Mouse (Mus musculus) midbrain, embryonic 11.5 days (tissue): ENCODE measurements around the gene Cxadr. TPM values are rescaled to one million over a fixed set of nuclear protein-coding genes. Genes with fewer than 3 reads are reported as not detected.

Source experiments
- ATAC-seq: fragments of 200-750 bp; cut with Nextera tagmentation; 2 replicates; pipeline ENCODE4 v1.8.0; 2017; ENCODE audit warnings: moderate TSS enrichment, moderate library complexity; ENCODE audit not compliant: low FRiP score
- DNase-seq: peaks from one replicate; pipeline ENCODE4 v3.0.0; 2015; ENCODE audit warnings: low spot score; ENCODE audit errors: missing footprints
- H3K27ac ChIP-seq: fragments of 300-500 bp; sonication (generic); 2 replicates; pipeline ENCODE4 v1.5.1; 2014; ENCODE audit warnings: low read depth, low read length
- H3K27me3 ChIP-seq: fragments of 300-500 bp; sonication (generic); 2 replicates; pipeline ENCODE4 v1.6.1; 2014; ENCODE audit warnings: mild to moderate bottlenecking, low read length, moderate library complexity, mixed read lengths; ENCODE audit not compliant: control insufficient read depth, insufficient read depth
- H3K36me3 ChIP-seq: fragments of 300-500 bp; sonication (generic); 2 replicates; pipeline ENCODE4 v1.6.1; 2014; ENCODE audit warnings: mild to moderate bottlenecking, low read length, moderate library complexity, mixed read lengths; ENCODE audit not compliant: control insufficient read depth, insufficient read depth
- H3K4me1 ChIP-seq: fragments of 300-500 bp; sonication (generic); 2 replicates; pipeline ENCODE4 v1.6.1; 2014; ENCODE audit warnings: low read length; ENCODE audit not compliant: control insufficient read depth, insufficient read depth
- H3K4me2 ChIP-seq: fragments of 300-500 bp; sonication (generic); 2 replicates; pipeline ENCODE4 v1.6.1; 2014; ENCODE audit warnings: mild to moderate bottlenecking, moderate library complexity
- H3K4me3 ChIP-seq: fragments of 300-500 bp; sonication (generic); 2 replicates; pipeline ENCODE4 v1.5.1; 2014; ENCODE audit warnings: low read depth, low read length
- H3K9ac ChIP-seq: fragments of 300-500 bp; sonication (generic); 2 replicates; pipeline ENCODE4 v1.6.1; 2014; ENCODE audit warnings: low read length
- H3K9me3 ChIP-seq: fragments of 300-500 bp; sonication (generic); 2 replicates; pipeline ENCODE4 v1.6.1; 2016; ENCODE audit warnings: low read length; ENCODE audit not compliant: control insufficient read depth
- WGBS: fragments of 180-500 bp; shearing (Covaris S2); extraction: QIAGEN DNeasy Blood & Tissue Kit; methylation state at CpG from one replicate; pipeline ENCODE4 v1.1.7; 2014; 5-methylcytosine and 5-hydroxymethylcytosine counted together
- polyA plus RNA-seq: library from polyadenylated mRNA; unstranded; fragments of >200 nt; fragmentation: Nextera tagmentation; extraction: Ambion mirVana; gene quantifications from 2 replicates; pipeline ENCODE4 v1.2.1, GENCODE M21; 2014

Gene Cxadr
- polyA plus RNA-seq, 1 experiment from 2014 or later = 69.0 TPM

DNA sequence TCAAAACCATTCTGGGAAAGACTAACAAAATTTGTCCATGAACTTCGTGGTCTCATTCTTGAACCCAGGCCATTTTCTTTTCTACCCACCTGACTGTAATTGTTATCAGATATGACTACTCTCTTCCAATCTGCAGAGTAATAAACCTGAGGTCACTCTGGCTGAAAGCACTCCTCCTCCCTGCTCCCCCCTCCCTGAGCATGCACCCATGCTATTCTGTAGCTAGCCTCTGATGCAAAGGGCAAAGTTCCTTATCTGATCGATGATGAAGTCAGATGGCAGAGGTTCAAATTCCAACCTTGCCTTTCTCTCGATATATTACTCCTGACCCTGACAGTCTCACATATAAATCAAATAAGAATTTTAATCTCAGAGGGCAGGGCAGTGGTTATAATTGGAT, 33.1 kb upstream of the Cxadr start:
- Histone ChIP-seq H3K4me2 (no peak overlapping the region), H3K36me3 (no peaks in the 10 kb centered on the region), H3K9ac (no peak overlapping the region), H3K4me1 (peaks cover 10% of the 10 kb centered on the region), H3K27me3 (no peaks in the 10 kb centered on the region), H3K27ac (no peak overlapping the region), H3K9me3 (no peaks in the 10 kb centered on the region), H3K4me3 (no peak overlapping the region)
- 88% methylated on average over 3 of the region's 3 CpGs for WGBS
- DNase-seq (no peak), ATAC-seq (no peak)

DNA sequence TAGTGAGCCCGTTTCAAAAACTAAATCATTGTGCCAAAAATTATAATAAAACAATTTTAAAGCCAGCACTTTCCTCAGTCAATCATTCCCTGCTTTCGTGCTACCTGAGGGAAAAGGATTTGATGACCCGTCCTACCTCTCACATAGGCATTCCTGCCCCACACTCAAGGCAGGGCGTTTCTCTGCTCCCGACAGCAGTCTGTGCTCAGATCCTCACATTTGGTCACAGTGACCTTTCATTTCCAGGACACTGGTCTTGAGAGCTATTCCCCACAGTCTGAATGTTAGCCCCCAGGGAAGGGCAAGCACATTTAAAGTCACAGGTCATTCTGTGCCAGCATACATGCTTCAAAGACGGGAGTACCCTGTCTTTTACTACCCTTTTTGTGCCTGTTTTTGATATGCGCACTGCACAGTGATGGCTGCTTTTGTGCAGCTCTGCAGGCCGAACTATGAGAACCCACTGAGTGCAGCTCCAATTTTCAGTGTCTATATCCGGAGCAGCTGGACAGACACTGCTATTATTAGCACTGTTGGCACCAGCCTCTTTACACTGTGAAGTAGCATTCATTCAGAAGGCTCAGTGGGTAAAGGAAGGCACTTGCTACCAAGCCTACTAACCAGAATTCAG, 26.3 kb upstream of the Cxadr start:
- no peaks in the 10 kb centered on the region for H3K27me3 ChIP-seq
- no peaks in the 10 kb centered on the region for H3K9me3 ChIP-seq
- no peak overlapping the region for H3K9ac ChIP-seq
- H3K27ac ChIP-seq = no peak overlapping the region
- 88% methylated on average over 9 of the region's 9 CpGs for WGBS
- no peaks in the 10 kb centered on the region for H3K4me1 ChIP-seq
- H3K4me2 ChIP-seq = no peak overlapping the region
- no peaks in the 10 kb centered on the region for H3K36me3 ChIP-seq
- DNase-seq (no peak), ATAC-seq (no peak)
- H3K4me3 ChIP-seq = no peak overlapping the region

- H3K4me1 ChIP-seq = no peaks in the 10 kb centered on the region
- no peak for ATAC-seq
- H3K4me2 ChIP-seq = no peak overlapping the region
- no peak for DNase-seq
- no peak overlapping the region for H3K9ac ChIP-seq
- no peaks in the 10 kb centered on the region for H3K9me3 ChIP-seq
- no peak overlapping the region for H3K27ac ChIP-seq
- 61% methylated on average over 4 of the region's 4 CpGs for WGBS
- no peak overlapping the region for H3K4me3 ChIP-seq
- no peaks in the 10 kb centered on the region for H3K36me3 ChIP-seq
- H3K27me3 ChIP-seq = no peaks in the 10 kb centered on the region
Measured at GRCm38 (mm10) chr16:78277567-78277966, 23.7 kb upstream of the Cxadr start.

GRCm38 (mm10) chr16:78280093-78280881, 21.0 kb upstream of the Cxadr start:
- Histone ChIP-seq H3K27me3 (no peaks in the 10 kb centered on the region), H3K4me1 (no peaks in the 10 kb centered on the region), H3K27ac (no peak overlapping the region), H3K9me3 (no peaks in the 10 kb centered on the region), H3K4me2 (no peak overlapping the region), H3K36me3 (no peaks in the 10 kb centered on the region), H3K4me3 (no peak overlapping the region), H3K9ac (no peak overlapping the region)
- no peak for ATAC-seq
- 80% methylated on average over 5 of the region's 5 CpGs for WGBS
- DNase-seq = no peak

GRCm38 (mm10) chr16:78283231-78283630, 18.1 kb upstream of the Cxadr start:
- Histone ChIP-seq H3K4me1 (no peaks in the 10 kb centered on the region), H3K27ac (no peak overlapping the region), H3K27me3 (no peaks in the 10 kb centered on the region), H3K4me2 (no peak overlapping the region), H3K4me3 (no peak overlapping the region), H3K36me3 (no peaks in the 10 kb centered on the region), H3K9ac (no peak overlapping the region), H3K9me3 (no peaks in the 10 kb centered on the region)
- 82% methylated on average over 5 of the region's 5 CpGs for WGBS
- ATAC-seq = no peak
- no peak for DNase-seq

- WGBS = 68% methylated on average over 1 of the region's 1 CpGs
- Histone ChIP-seq H3K4me1 (no peaks in the 10 kb centered on the region), H3K9me3 (no peaks in the 10 kb centered on the region), H3K9ac (no peak overlapping the region), H3K4me3 (no peak overlapping the region), H3K27me3 (no peaks in the 10 kb centered on the region), H3K4me2 (no peak overlapping the region), H3K27ac (no peak overlapping the region), H3K36me3 (no peaks in the 10 kb centered on the region)
- ATAC-seq (no peak), DNase-seq (peak; percentile 66)
Measured at GRCm38 (mm10) chr16:78294051-78294450, 7.2 kb upstream of the Cxadr start.

- Histone ChIP-seq H3K9ac (no peak overlapping the region), H3K4me1 (no peaks in the 10 kb centered on the region), H3K27ac (no peak overlapping the region), H3K4me3 (no peak overlapping the region), H3K4me2 (no peak overlapping the region), H3K36me3 (no peaks in the 10 kb centered on the region), H3K9me3 (no peaks in the 10 kb centered on the region), H3K27me3 (no peaks in the 10 kb centered on the region)
- 53% methylated on average over 5 of the region's 5 CpGs for WGBS
- DNase-seq (peak; percentile 79), ATAC-seq (no peak)
Measured at GRCm38 (mm10) chr16:78294606-78295275, 6.5 kb upstream of the Cxadr start.

DNA sequence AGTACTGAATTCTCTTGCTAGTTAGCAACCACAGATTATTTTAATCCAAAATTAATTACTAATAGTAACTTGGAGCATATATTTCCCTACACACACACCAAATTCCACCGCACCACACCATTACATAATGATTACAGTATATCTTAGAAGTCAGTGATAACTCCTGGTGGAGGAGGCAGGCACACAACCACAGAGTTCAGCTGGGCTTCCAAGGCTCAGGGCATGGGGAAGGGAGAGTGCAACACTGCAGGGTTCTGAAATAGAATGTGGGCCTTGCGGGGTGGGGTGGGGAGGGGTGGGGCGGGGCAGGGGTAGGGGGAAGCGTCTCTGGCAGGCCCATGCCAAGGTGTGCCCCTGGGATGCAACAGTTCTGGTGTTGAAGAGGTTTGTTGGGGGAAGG, 5.7 kb upstream of the Cxadr start:
- Histone ChIP-seq H3K36me3 (no peaks in the 10 kb centered on the region), H3K27ac (no peak overlapping the region), H3K4me1 (no peaks in the 10 kb centered on the region), H3K9me3 (no peaks in the 10 kb centered on the region), H3K4me2 (no peak overlapping the region), H3K4me3 (no peak overlapping the region), H3K9ac (no peak overlapping the region), H3K27me3 (no peaks in the 10 kb centered on the region)
- WGBS = 55% methylated on average over 4 of the region's 4 CpGs
- DNase-seq (peak; percentile 37), ATAC-seq (no peak)

DNA sequence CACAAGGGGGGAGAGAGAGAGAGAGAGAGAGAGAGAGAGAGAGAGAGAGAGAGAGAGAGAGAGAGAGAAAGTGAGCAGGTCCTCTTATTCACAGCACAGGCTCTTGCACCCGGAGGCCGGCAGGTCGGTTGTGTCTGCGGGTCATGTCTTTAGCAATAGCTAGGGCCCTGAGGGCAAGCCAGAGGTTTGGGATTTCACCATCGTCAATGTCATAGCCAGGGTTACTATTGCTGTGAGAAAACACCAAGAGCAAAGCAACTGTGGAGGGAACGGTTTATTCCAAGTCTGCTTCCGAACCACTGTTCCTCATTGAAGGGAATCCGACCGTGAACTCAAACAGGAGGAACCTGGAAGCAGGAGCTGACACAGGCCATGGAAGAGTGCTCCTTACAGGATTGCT, 5.2 kb upstream of the Cxadr start:
- no peak for ATAC-seq
- H3K27ac ChIP-seq = no peak overlapping the region

More for the DNA sequence above, 5.2 kb upstream of the Cxadr start:
- H3K9me3 ChIP-seq = no peaks in the 10 kb centered on the region
- H3K4me2 ChIP-seq = no peak overlapping the region
- DNase-seq = peak; percentile 77
- H3K36me3 ChIP-seq = no peaks in the 10 kb centered on the region
- 68% methylated on average over 9 of the region's 9 CpGs for WGBS
- no peaks in the 10 kb centered on the region for H3K27me3 ChIP-seq
- no peak overlapping the region for H3K9ac ChIP-seq
- H3K4me3 ChIP-seq = no peak overlapping the region
- no peaks in the 10 kb centered on the region for H3K4me1 ChIP-seq
